Mouse (Mus musculus) mesoderm, embryonic 11.5 days (tissue): ENCODE results near the gene Tnp2.

Source experiments
- DNase-seq: peaks from one replicate; pipeline ENCODE4 v3.0.0-alpha.2; 2012; ENCODE audit warnings: low read depth, low spot score

Gene Tnp2

DNA sequence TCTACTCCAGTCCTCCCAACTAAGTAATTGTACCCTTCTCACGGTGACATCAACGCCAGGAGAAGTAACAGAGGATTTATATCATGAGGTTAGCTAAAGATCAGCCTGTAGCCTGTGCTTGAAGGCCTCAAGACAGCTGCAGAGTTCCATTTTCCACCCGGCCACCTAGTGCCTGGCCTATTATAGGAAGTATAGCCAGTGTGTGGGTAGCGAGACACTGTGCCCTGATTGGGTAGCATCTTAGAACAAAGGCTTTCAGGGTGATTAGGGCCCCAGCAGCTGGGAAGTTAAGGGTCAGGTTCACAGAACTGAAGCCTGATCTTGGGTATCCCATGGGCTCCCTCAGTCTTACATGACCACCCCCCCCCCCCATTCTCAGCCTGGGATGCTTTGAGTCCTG, 406 bp upstream of the Tnp2 start:
- no peak for DNase-seq

DNA sequence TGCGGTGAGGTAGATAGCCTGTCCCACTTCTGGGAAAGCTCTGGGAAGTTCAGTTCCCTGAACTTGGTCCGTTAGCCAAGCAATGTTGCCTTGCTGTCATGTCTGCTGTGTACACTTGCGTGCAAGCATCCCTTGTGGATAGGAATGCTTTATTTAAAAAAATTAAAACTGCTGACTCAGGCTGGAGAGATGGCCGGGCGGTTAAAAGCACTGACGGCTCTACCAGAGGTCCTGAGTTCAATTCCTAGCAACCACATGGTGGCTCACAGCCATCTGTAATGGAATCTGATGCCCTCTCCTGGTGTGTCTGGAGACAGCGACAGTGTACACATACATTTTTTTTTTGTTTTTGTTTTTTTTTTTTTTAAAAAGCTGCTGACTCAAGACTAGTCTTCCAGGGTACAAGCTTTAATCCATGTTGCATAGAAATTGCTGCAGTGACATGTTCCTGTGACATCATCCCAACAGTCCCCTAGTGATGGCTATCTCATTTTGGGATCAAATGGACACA, 857 bp downstream of the Tnp2 start:
- no peak for DNase-seq

DNA sequence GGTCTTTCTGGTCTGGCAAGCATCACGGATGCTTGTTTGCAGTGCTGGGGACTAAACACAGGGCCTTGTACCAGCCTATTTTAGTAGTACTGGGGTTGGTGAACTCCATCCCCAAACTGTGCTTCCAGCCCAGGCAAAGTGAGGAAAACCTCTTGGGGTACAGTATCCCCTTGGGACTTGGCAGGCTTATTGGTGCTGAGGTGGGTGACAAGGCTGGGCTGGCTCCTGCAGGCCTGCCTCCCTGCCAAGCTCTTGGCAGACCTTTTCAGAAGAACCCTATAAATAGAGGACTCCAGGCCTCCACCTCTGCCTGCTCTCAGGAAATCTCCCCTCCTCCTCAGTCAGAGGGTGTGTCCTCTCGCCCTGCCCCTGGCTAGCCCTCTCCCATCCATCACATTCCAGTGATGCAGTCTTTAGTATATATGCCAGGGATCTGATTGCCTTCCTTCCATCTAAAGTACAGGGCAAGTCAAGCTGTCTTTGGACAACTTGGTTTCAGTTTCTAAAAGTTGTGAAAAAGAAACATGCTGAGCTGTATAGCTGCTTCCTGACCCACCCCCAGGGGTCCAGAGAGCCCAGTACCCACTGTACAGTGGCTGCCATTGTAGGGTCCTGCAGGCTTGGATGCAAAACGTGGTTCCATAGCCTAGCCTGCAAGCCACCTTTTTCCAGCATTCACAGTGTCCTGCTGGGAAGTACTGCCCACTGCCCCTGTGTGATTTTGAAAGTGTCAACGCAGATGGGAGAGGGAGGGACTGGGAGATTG, 1.5 kb downstream of the Tnp2 start:
- DNase-seq, result no peak

DNA sequence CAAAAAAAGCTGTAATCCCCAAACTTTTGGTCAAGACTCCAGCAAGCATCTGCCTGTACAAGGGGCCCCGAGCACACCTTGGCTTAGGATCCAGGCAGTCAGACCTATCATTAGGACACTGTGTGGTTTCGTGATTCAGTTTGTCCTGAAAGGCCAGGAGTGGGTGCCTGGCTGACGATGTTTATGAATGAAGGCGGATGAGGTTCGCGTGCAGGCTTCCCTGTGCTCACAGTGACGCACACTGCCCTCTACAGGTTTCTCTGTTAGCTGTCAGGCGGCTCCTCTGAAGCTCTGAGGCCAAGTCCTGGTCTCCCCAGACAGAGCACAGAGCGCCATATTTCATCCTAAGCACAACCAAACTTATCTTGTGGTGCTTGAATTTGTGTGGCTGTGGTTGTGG, 2.2 kb downstream of the Tnp2 start:
- peak; percentile 91 for DNase-seq

DNA sequence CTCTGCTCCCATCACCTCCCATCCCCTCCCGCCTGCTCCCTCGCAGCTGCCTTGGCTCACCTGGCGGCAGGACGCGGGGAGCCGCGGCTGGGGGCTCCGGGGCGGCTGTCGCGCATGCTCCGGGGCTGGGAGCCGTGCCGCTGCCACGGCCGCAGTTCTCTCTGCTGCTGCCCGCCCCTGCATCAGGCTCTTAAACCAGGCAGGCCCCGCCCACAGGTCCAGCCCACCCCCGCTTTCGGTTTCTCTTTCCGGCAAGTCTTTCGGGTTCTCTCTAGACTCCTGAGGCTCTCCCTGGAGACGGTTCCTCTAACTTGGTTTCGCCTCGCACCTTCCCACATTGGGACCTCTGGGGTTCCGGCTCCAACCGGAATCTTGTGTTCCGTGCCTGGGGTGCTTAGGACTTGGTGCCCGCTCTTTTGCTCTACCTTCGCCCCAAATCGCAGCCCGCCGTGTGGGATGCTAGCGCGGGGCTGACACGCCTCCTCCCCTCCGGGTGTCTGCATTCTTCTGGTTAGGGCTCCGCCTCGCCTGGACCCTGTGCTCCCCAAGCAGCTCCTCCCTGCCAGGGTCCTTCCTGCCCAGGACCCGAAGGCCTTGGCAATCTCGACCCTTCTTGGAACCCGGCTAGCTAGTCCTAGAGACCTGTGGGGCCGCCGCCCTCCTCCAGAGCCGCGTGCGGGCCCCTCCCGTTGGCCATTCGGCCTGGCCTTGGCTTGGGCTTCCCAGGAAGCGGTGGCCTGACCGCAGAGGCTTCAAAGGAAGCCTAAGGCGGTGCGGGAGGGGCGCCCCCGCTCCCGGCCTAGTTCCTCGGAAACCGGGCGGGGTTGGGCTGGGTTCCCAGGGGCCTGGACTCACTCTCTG, 2.9 kb downstream of the Tnp2 start, which contains the start of gene Socs1:
Socs1 (minus strand) TSS at position 166 of the 861 bp plus-strand sequence.
- DNase-seq, result peak; percentile 91

DNA sequence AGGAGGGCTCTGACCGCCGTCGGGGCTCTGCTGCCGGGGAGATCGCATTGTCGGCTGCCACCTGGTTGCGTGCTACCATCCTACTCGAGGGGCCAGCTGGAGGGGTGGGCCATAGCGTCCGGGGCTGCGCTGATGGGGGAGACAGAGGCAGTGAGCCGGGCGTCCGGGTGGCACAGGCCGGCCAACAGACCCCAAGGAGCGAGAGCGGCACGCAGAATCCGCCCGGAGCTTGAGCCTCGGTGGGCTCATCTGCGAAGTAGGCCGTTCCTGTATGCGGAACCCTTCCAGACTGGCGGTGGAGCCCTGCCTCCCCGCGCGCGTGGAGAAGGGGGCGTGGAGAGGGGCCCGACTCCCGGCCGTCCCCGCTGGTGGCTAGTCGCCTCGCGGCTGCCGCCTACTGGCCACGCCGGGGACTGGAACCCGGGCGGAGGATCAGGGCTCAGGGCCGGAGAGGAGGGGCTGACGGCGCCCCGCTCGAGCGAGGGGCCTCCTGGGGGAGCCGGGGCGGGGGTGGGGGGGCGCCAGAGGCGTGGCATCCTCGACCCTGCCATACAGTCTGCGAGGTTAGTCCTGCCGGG, 3.6 kb downstream of the Tnp2 start:
- DNase-seq, result peak; percentile 94

DNA sequence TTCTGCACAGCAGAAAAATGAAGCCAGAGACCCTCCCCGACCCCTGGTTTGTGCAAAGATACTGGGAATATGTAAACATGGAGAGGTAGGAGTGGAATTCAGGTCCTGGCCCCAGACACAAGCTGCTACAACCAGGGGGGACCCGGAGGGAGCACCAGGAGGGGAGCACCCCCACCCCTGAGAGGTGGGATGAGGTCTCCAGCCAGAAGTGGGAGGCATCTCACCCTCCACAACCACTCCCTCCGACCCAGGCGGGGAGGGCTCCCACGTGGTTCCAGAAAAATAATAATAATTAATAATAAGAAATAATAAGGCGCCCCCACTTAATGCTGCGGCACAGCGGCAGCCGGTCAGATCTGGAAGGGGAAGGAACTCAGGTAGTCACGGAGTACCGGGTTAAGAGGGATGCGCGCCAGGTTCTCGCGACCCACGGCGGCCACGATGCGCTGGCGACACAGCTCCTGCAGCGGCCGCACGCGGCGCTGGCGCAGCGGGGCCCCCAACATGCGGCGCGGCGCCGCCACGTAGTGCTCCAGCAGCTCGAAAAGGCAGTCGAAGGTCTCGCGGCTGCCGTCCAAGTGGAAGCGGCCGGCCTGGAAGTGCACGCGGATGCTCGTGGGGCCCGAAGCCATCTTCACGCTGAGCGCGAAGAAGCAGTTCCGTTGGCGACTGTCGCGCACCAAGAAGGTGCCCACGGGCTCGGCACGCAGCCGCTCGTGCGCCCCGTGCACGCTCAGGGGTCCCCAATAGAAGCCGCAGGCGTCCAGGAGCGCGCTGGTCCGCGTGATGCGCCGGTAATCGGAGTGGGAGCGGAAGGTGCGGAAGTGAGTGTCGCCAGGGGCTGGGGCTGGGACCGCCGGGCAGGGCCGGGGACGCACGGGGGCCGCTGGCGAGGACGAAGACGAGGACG, 4.3 kb downstream of the Tnp2 start:
- peak; percentile 59 for DNase-seq

DNA sequence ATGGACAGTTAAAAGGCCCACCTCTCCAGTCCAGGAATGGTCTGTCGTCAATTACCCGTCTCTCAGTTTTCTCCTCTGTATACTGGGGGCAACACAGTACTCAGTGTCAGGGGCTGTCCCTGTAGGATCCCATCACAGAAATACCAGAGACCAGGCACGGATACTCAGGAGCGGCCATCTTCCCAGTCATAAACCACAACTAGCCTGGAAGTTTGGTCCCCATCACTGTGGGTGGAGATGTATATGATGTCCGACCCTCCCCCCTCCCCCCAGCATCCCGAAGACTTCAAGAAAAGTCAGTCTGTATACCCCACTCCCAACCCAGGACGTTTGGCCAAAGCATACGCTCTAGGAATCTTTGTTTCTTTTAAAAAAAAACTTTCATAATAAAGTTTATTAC, 5.0 kb downstream of the Tnp2 start:
- DNase-seq, result no peak

DNA sequence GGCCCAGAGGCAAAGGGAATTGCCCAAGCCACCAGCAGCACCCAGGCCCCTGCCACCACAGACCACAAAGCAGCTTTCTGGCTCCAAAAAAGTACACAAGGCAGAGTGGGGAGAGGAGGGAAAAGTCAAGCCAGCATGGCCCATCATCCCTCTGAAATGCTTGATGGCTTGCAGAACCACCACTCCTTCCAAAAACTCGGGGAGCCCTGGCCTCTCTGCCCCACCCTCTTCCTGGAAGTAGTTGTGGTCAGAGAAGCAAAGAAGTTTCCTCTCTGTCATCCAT, 5.4 kb downstream of the Tnp2 start:
- no peak for DNase-seq

DNA sequence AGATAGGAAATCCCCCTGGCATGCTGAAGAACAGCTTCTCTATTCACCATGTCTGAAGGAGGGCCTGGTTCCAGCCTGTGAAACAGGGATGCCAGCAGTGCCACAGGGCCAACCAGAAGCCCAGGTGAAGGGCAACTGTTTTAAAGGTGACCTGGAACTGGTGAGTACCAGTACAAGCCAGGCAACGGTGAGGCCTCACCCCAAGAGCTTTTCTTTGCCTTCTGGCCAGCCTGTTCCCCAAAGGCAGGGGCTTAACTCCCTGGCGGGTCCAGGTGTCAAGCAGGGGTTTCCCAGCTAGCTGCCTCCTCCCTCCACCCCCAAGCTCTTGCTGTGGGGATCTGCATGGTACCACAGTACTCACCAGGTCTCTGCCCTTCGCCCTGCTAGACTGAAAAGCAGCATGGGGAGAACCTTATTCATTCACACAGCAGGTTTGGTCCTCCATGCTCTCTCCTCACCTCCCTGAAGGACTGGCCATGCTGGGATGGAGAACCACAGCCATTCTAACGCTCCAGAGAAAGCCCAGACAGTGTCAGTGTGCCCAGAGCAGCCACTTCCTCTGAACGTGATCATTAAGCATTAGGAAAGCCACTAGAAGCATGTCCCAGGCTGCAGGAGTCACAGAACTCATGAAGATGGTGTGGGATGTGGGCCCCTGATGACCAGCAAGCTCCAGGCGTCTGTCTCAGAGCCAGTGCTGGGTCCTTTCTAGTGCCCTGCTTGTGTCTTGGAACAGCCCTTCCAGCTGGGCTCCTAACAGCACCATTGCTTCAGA, 5.9 kb downstream of the Tnp2 start:
- no peak for DNase-seq

DNA sequence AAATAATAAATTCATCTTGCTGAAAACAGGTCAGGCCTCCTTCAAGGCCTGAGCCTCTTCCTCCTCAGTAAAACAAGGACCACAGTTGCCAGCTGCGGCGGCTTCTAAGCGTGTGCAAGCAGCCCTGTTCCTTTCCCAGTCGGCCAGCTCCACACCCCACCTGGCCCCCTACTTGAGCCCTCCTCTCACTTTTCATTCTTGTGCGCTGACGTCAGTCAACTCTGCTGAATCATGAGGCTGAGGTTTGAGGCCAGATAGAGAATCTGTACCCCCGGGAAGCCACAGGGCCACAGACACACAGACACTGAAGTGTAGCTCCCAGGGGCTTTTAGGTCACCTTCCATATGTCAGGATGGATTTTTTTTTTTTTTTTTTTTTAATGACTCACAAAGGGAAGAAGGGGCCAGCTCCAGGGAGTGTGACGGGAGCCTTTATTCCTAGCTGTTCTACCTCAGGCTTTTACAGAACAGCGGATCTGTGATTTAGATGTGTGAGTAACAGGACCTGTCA, 6.5 kb downstream of the Tnp2 start:
- DNase-seq, result peak; percentile 47

DNA sequence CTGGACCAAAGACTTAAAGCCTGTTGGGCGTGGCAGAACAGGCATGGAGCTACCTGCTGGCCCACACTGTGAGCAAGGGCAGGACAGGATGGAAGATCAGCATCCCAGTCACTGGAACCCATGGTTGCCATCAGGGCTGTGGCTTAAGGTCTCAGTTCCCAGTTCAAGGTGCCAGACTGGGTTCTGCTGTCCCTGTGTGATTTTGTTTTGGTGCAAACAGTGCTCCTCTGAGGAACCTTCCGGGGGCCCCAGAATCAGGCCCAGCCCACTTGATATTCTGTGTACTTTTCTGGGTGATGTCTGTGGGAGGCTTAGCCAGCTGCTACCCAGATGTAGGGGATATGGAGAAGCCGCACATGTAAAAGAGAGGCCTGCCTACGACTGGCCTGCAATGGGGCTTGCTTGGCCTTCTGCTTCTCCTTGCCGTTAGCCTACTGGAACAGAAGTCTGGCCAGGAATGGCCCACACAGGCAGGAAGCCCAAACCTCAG, 7.8 kb downstream of the Tnp2 start:
- DNase-seq, result no peak

DNA sequence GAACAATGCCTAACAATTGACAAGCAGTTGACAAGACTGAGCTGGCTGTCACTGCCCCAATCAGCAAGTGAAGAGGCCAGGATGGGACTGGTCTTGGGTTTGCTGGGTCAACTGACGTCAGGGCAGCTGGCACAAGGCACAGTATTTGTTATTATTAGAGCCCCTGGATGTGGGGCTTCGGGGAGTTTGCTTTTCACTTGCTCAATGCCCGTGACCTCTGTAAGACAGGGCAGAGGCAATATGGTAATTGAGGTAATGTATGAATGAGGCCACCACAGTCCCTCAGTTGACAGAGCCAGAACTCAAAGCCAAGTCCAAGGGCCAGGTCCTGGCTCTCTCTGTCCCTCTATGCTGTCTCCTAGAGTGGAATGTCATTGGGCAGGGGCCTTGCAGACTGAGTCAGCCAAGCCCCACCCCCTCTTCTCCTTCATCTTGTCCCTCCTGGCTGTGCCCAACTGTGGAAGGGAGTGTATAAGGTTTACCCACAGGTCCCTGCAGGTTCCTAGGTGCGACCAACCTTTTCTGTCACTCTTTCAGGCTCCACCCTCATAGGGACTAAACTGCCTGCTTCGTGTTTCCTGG, 10.8 kb downstream of the Tnp2 start:
- DNase-seq, result no peak

DNA sequence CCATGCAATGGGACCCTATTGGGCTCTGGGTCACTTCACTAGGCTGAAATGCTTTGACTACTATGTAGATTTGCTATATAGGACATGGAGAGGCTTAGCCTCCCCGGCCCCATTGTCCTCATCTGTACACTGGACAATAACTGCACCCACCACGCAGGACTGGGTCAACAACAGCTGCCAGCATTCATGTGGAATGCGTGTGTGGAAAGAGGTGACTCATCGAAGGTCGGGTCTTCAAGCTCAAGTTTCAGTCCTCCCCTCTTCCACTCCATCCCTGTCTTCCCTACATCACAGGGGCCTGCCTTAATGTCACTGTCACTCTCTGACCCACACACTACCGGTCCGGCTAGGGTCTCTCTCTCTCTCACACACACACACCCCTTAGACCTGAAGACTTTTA, 12.1 kb downstream of the Tnp2 start:
- no peak for DNase-seq

DNA sequence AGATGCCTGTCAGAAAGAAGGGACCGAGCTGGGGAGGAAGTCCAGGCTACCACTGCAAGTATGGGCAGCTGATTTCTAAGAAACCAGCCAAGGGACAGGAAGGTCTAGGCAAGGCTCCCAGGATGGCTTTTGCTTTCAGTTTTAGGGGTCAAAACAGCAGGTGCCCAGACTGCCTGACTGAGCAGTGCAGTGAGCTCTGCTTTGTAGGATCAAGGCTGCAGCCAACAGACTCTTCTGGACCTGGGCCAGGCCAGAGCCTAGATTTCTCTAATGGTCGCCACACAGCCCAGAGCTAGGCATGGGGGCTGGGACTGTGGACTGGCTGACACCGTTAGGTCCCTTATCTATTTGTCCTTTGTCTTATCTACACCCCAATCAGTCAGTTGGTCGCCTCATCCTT, 13.7 kb downstream of the Tnp2 start:
- no peak for DNase-seq

DNA sequence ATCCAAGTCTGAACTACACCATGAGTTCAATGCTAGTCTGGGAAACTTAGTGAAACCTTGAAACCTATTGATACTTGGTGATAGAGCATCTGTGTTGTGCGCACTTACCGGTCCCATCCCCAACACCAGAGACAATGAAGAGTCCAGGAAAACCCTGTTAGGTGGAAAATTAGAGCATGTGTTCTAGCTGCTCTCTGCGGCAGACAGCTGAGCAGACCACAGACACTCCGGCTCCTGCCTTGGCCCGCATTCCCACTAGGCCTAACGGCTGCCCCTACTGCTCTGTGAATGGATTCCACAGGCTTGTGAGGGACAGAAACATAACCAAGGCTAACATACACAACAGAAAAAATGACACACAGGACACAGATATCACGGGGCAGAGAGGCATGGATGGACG, 14.9 kb downstream of the Tnp2 start:
- no peak for DNase-seq

DNA sequence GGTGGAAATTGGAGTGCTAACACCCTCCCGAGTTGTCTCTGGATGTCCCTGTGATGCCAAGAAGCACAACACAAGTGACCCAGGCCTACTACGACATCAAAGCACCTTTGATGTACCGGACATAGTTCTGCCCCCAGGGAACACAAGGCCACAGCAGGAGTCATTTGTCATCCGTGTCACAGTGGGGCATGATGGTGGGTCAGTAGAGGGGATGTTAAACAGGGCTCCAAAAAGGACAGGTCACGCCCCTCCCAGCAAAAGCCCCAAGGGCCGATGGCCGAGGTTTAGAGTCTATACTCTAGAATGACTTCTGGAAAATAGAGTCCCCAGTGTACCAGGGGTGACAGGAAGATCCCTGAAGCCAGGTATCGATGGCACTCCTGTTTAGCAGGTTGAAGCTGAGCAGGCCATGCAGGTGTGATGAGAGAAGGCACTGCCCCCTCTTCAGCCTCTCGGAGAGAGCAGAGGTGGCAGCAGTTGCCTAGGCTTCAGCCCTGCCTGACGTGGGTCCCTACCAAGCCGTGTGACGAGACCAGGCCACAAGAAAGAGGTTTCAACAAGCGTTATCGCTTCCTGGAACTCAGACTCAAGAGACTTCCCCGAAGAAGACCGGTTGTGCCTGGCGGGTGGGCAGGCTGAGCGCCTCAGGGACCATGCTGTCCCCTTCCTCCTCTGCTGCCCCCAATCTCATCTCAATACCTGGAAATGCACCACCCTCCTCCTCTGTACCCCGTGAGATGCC, 16.5 kb downstream of the Tnp2 start:
- DNase-seq, result no peak

DNA sequence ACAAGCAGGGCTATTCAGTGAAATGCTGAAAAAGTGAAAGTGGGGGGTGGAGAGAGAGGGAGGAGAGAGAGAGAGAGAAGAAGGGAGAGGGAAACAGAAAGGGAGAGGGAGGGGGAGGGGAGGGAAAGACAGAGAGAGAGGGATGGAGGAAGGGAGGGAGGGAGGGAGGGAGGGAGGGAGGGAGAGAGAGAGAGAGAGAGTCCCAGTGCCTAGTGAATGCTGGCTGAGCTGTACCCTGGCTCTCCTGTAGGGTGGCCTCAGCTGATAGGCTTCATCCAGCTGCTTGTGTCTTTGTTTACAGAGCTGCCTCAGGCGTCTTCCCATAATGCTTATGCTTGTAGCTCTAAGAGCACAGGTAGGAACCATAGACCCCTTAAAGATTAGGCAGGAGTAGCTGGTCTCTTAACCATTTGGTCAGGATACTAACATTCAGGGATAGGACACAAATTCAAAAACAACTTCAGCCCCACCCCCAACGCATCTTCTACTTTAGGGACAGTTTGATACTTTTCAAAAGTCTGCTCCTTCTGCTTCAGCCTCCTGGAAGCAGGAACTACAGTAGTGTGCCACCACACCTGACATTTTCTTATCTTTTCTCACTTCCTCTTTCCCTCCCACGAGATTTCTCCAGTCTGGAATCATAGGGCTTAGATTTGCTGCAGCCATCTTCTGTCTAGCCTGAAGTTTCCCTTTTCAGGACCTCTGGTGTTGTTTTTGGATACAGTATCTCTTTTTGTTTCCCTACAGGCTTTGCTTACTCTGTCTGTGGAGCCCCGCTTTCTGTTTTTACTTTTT, 17.7 kb downstream of the Tnp2 start:
- DNase-seq, result no peak
